8 mouse cellular contexts compared by ENCODE assay signal in genomic region chr12:17366981-17367380, GRCm38 (mm10). TPM values are rescaled to one million over a fixed set of nuclear protein-coding genes. Genes with fewer than 3 reads are reported as not detected.
A peak's percentile ranks its signal among the peaks of the same experiment; 100 is the strongest.
DNase-seq lines count a peak whose midpoint lies in the region; ATAC-seq and TF ChIP-seq lines count a peak whose summit lies in the region.

No protein-coding gene starts in this region.

- DNase-seq in B cell, adult 2 months = peak; percentile 58 to 64
- peak; percentile 79 for DNase-seq in ZHBTc4 (ENCODE audit: low read depth, low spot score)
- DNase-seq in kidney, postnatal 0 days (ENCODE audit: low spot score) = peak; percentile 83
- peak; percentile 46 to 55 for DNase-seq in natural killer cell, adult 2 months (ENCODE audit: low spot score in 2 of 2)

- no peak overlapping the region for H3K9ac ChIP-seq in heart, embryonic 14.5 days (ENCODE audit: low read length)
- H3K9ac ChIP-seq in kidney, postnatal 0 days (ENCODE audit: low read depth, low read length) = no peak overlapping the region
- no peak overlapping the region for H3K9ac ChIP-seq in liver, embryonic 12.5 days

- H3K4me3 ChIP-seq in heart, embryonic 14.5 days (ENCODE audit: control insufficient read depth in 1 of 2, insufficient read depth in 1 of 2, low read depth in 1 of 2, low read length in 2 of 2) = no peak overlapping the region
- H3K4me3 ChIP-seq in kidney, postnatal 0 days (replicated peaks; ENCODE audit: low read depth, low read length) = no peak overlapping the region
- H3K4me3 ChIP-seq in liver, embryonic 12.5 days = no peak overlapping the region
- H3K4me3 ChIP-seq in testis, adult 2 months (ENCODE audit: control insufficient read depth, low read depth, low read length) = no peak overlapping the region

- no peak overlapping the region for H3K27ac ChIP-seq in heart, embryonic 14.5 days (replicated peaks in 1 of 2; ENCODE audit: control insufficient read depth in 1 of 2, insufficient read depth in 1 of 2, low read depth in 2 of 2, low read length in 2 of 2)
- no peak overlapping the region for H3K27ac ChIP-seq in kidney, postnatal 0 days
- H3K27ac ChIP-seq in liver, embryonic 12.5 days = no peak overlapping the region
- no peak overlapping the region for H3K27ac ChIP-seq in testis, adult 2 months (ENCODE audit: control insufficient read depth, insufficient read depth, low read depth, low read length)

- no peaks in the 10 kb centered on the region for H3K9me3 ChIP-seq in heart, embryonic 14.5 days (ENCODE audit: control insufficient read depth, low read length)
- H3K9me3 ChIP-seq in kidney, postnatal 0 days (replicated peaks; ENCODE audit: low read length) = no peaks in the 10 kb centered on the region
- H3K9me3 ChIP-seq in liver, embryonic 12.5 days (replicated peaks) = no peaks in the 10 kb centered on the region

- 60% methylated on average over 5 of the region's 5 CpGs for WGBS in heart, embryonic 14.5 days
- 58% methylated on average over 5 of the region's 5 CpGs for WGBS in kidney, postnatal 0 days
- 65% methylated on average over 5 of the region's 5 CpGs for whole genome bisulfite sequencing in liver, embryonic 12.5 days (ENCODE audit: insufficient replicate concordance)

- peaks cover 67% of the 10 kb centered on the region for H3K36me3 ChIP-seq in heart, embryonic 14.5 days (ENCODE audit: control insufficient read depth, insufficient read depth, low read length)
- H3K36me3 ChIP-seq in kidney, postnatal 0 days (ENCODE audit: insufficient read depth, low read length) = peaks cover 29% of the 10 kb centered on the region
- peaks cover 86% of the 10 kb centered on the region for H3K36me3 ChIP-seq in liver, embryonic 12.5 days
- peaks cover 9% of the 10 kb centered on the region for H3K36me3 ChIP-seq in testis, adult 2 months (ENCODE audit: control insufficient read depth, insufficient read depth, low read length)

- no peaks in the 10 kb centered on the region for H3K27me3 ChIP-seq in heart, embryonic 14.5 days (ENCODE audit: control insufficient read depth, insufficient read depth, low read length)
- no peaks in the 10 kb centered on the region for H3K27me3 ChIP-seq in kidney, postnatal 0 days (ENCODE audit: insufficient read depth, low read length)
- H3K27me3 ChIP-seq in liver, embryonic 12.5 days (replicated peaks) = no peaks in the 10 kb centered on the region
- H3K27me3 ChIP-seq in testis, adult 2 months (ENCODE audit: control insufficient read depth, insufficient read depth, low read length) = no peaks in the 10 kb centered on the region

- no peak overlapping the region for H3K4me2 ChIP-seq in heart, embryonic 14.5 days (ENCODE audit: low read length)
- H3K4me2 ChIP-seq in kidney, postnatal 0 days (ENCODE audit: low read length) = no peak overlapping the region
- H3K4me2 ChIP-seq in liver, embryonic 12.5 days = no peak overlapping the region

- ATAC-seq in erythroblast, adult 5-6 weeks (replicated peaks; ENCODE audit: low FRiP score, poor library complexity, severe bottlenecking) = peak; percentile 81
- ATAC-seq in heart, embryonic 14.5 days (ENCODE audit: insufficient number of reproducible peaks, insufficient read depth, low FRiP score, low read depth) = peak; percentile 69; the same call in 1 of the 2 replicates
- ATAC-seq in kidney, postnatal 0 days (replicated peaks; ENCODE audit: low FRiP score, low read depth) = peak; percentile 95
- ATAC-seq in liver, embryonic 12.5 days = peak; percentile 52; the same call in 1 of the 2 replicates

- peak; percentile 82 for TF ChIP-seq CTCF in kidney, postnatal 0 days (IDR thresholded peaks at IDR 0.05; ENCODE audit: low read depth)
- TF ChIP-seq CTCF in testis, adult 2 months (IDR thresholded peaks at IDR 0.05; ENCODE audit: control insufficient read depth, insufficient read depth, insufficient replicate concordance, low read depth, low read length) = peak; percentile 67; the same call in 1 of the 2 replicates

- H3K4me1 ChIP-seq in heart, embryonic 14.5 days (ENCODE audit: control insufficient read depth in 2 of 2, insufficient read depth in 2 of 2, low read length in 2 of 2) = no peaks in the 10 kb centered on the region
- no peaks in the 10 kb centered on the region for H3K4me1 ChIP-seq in kidney, postnatal 0 days (replicated peaks; ENCODE audit: insufficient read depth, low read length)
- H3K4me1 ChIP-seq in liver, embryonic 12.5 days = no peaks in the 10 kb centered on the region
- H3K4me1 ChIP-seq in testis, adult 2 months (ENCODE audit: control insufficient read depth, insufficient read depth, low read length) = no peaks in the 10 kb centered on the region

- TF ChIP-seq POLR2A in testis, adult 2 months (IDR thresholded peaks at IDR 0.05; ENCODE audit: control insufficient read depth, low read depth, low read length) = no peak

RNA-seq across cellular contexts. Expression of gene Nol10, which starts 18.7 kb away (rescaled TPM):
- 3.5 and 6.3 TPM in 2 replicates for total RNA-seq in erythroblast, adult 5-6 weeks (2015; ENCODE audit: low replicate concordance)
- total RNA-seq in erythroblast, adult 5-6 weeks (2017; ENCODE audit: low replicate concordance) = 2.4 and 5.0 TPM in 2 replicates
- polyA plus RNA-seq in heart, embryonic 14.5 days (2014; fragmentation: Nextera tagmentation; extraction: Ambion mirVana) = 10.1 and 11.3 TPM in 2 replicates
- polyA plus RNA-seq in kidney, postnatal 0 days (2015; fragmentation: Nextera tagmentation; extraction: Ambion mirVana) = 15.0 and 16.8 TPM in 2 replicates
- polyA plus RNA-seq in liver, embryonic 12.5 days (2016; fragmentation: Nextera tagmentation; extraction: Ambion mirVana) = 26.4 and 26.5 TPM in 2 replicates
- polyA plus RNA-seq in testis, adult 2 months (2012; rRNA removed) = 3.8 and 4.0 TPM in 2 replicates

RNA-seq across cellular contexts. Expression of gene Atp6v1c2, which starts 37.8 kb away (rescaled TPM):
- 1.3 TPM in 1 of 2 replicates, not detected in the other for total RNA-seq in erythroblast, adult 5-6 weeks (2015; ENCODE audit: low replicate concordance)
- not detected in 2 replicates for total RNA-seq in erythroblast, adult 5-6 weeks (2017; ENCODE audit: low replicate concordance)
- 0.26 TPM in 1 of 2 replicates, not detected in the other for polyA plus RNA-seq in heart, embryonic 14.5 days (2014; fragmentation: Nextera tagmentation; extraction: Ambion mirVana)
- polyA plus RNA-seq in kidney, postnatal 0 days (2015; fragmentation: Nextera tagmentation; extraction: Ambion mirVana) = 19.2 and 19.9 TPM in 2 replicates
- polyA plus RNA-seq in liver, embryonic 12.5 days (2016; fragmentation: Nextera tagmentation; extraction: Ambion mirVana) = 0.12 and 0.16 TPM in 2 replicates
- 1.0 and 2.8 TPM in 2 replicates for polyA plus RNA-seq in testis, adult 2 months (2012; rRNA removed)
